In the genomic region with DNA sequence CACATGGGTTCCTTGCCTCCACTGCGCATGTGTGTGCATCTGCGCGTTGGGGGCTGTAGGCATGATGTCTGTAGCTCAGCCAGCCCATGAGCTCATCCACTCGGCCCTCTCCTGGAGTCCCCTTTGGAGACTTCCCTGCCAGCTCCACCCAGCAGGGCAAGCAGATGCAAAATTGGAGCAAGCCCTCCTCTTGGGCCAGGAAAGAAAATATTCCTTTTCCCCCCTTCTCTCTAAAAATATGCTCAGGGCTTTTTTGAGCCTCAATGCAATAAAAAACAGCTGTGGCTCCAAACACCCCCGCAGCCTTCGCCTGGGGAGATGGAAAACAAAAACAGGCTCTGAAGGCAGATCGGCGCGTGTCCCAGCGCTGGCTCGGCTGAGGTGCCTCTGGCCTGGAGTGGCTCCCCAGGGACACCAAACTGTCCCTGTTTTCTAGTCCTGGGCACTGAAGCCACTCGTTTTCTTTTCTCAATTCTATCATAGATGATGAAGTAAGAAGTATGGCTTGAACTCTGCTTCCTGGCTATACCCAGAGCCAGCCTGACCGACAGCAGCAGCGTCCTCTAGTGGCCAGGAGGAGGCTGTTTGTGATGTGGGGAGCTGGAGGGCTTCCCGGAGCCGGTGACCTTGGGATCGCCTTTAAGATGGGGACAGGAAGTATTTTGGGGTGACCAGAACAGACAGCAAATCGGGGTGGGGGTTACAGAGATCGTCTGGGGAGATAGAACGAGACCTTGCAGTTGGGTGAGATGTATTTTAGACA, we compare ENCODE assay signal across 10 mouse cellular contexts.
DNase-seq lines count a peak whose midpoint lies in the region; TF ChIP-seq lines count a peak whose summit lies in the region.
"Had no signal": no experiment of that assay in that cellular context is flagged by ENCODE, and none has a peak within 500 bp of the region (broad histone marks: within the 10 kb centered on the region; RNA-seq: fewer than 3 reads in every experiment).

No protein-coding gene starts in this region.

- peak overlapping the region; percentile 27 for H3K27ac ChIP-seq in heart, adult 2 months
- H3K27ac ChIP-seq: heart, embryonic 13.5 days; lung, embryonic 15.5 days had no signal

- H3K4me3 ChIP-seq in heart, adult 2 months: no peak overlapping the region
- H3K4me3 ChIP-seq: heart, embryonic 13.5 days; lung, embryonic 15.5 days had no signal

- H3K27me3 ChIP-seq in heart, adult 2 months (ENCODE audit: control insufficient read depth, insufficient read depth, low read length): no peaks in the 10 kb centered on the region
- H3K27me3 ChIP-seq: heart, embryonic 13.5 days; lung, embryonic 15.5 days had no signal

- TF ChIP-seq CTCF in heart, adult 2 months (IDR thresholded peaks at IDR 0.05): peak; percentile 62

- peaks cover 5% of the 10 kb centered on the region for H3K36me3 ChIP-seq in heart, adult 2 months (ENCODE audit: control insufficient read depth, insufficient read depth, low read length)
- H3K36me3 ChIP-seq: heart, embryonic 13.5 days; lung, embryonic 15.5 days had no signal

- TF ChIP-seq POLR2A in heart, adult 2 months (IDR thresholded peaks at IDR 0.05; ENCODE audit: insufficient read depth, low read depth, low read length): no peak

- H3K9ac ChIP-seq in heart, adult 2 months (ENCODE audit: low read depth, low read length): no peak overlapping the region
- H3K9ac ChIP-seq: heart, embryonic 13.5 days; lung, embryonic 15.5 days had no signal

- H3K4me1 ChIP-seq in heart, adult 2 months (ENCODE audit: control insufficient read depth, insufficient read depth, low read length): peaks cover 25% of the 10 kb centered on the region

- H3K79me2 ChIP-seq in heart, adult 2 months (replicated peaks; ENCODE audit: control insufficient read depth, insufficient read depth, low read length): no peaks in the 10 kb centered on the region

- 53% methylated on average over 20 of the region's 20 CpGs for WGBS in heart, adult 2 months

- TF ChIP-seq EP300 in heart, adult 2 months (IDR thresholded peaks at IDR 0.05; ENCODE audit: insufficient read depth, low read depth, low read length): peak; percentile 67; the same call in 1 of the 2 replicates

- intact Hi-C loops in heart, adult 2 months (cut with DNase I): loop anchor here (2.0 to 5.0 kb wide), 2 partner anchors 29 to 35 kb away; no protein-coding TSS in a partner anchor

- DNase-seq in adrenal gland, postnatal 10 days: peak; percentile 75
- no peak for DNase-seq in adrenal gland, postnatal 4 days (ENCODE audit: low spot score in 2 of 2)
- peak; percentile 69 for DNase-seq in lung, postnatal 10 days
- DNase-seq in lung, postnatal 4 days: no peak
- DNase-seq in heart, adult 2 months: peak; percentile 79 to 87
- DNase-seq in right cerebral cortex, postnatal 10 days (ENCODE audit: low spot score in 2 of 2): peak; percentile 56 to 67
- no peak for DNase-seq in thymus, postnatal 0 days (ENCODE audit: low spot score)
- DNase-seq in lung, postnatal 36 days: no peak

Comparison
In these comparisons a context has a peak if more than half of its experiments do, and no peak if none do; other contexts are left out.
1. DNase-seq: peak in adrenal gland, postnatal 10 days (single experiment), lung, postnatal 10 days (single experiment), heart, adult 2 months (2 of 2) and right cerebral cortex, postnatal 10 days (2 of 2); none in adrenal gland, postnatal 4 days (0 of 2), lung, postnatal 4 days (0 of 2), thymus, postnatal 0 days (single experiment) and lung, postnatal 36 days (single experiment).